ENCODE assay signal across 9 mouse cellular contexts in the genomic region with DNA sequence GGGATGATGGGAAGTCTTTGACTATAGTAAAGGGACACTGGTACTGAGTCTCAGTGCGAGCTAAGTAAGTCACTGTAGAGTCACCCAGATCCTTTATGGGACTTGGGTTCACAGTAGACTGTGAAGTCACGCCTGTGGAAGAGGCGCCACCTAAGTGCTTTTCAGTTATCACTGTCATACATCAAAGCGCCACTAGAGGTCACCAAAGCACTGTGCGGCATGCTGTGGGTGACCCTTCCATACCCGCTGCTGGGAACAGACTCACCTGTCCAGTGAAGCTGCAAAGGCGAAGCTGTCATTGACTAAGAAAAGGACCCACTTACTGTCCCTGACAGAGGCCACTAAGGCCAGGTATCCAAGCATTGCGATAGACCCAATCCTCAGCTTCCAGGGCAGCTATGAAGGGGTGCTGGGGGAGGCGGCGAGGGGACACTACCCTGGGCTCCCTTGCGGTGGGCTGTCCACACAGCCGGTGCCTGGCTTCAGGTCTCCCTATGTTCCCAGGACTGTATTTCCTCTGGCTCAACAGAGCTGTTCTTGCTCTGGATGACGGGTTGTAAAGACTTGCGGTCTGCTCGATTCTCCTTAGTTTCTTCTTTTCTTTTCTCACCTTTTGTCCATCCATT. TPM values are rescaled to one million over a fixed set of nuclear protein-coding genes. Genes with fewer than 3 reads are reported as not detected.
DNase-seq lines count a peak whose midpoint lies in the region; ATAC-seq and TF ChIP-seq lines count a peak whose summit lies in the region.
"Had no signal": no experiment of that assay in that cellular context is flagged by ENCODE, and none has a peak within 500 bp of the region (broad histone marks: within the 10 kb centered on the region; RNA-seq: fewer than 3 reads in every experiment).

No protein-coding gene starts in this region.

- no peaks in the 10 kb centered on the region for H3K9me3 ChIP-seq in forebrain, postnatal 0 days (ENCODE audit: low read length)
- H3K9me3 ChIP-seq in hindbrain, embryonic 15.5 days: no peaks in the 10 kb centered on the region

- no peak overlapping the region for H3K27ac ChIP-seq in forebrain, postnatal 0 days (ENCODE audit: low read depth, low read length)
- no peak overlapping the region for H3K27ac ChIP-seq in hindbrain, embryonic 15.5 days (replicated peaks)
- H3K27ac ChIP-seq: heart, embryonic 13.5 days had no signal

- TF ChIP-seq CTCF in forebrain, postnatal 0 days (IDR thresholded peaks at IDR 0.05; ENCODE audit: low read depth): peak; percentile 99

- WGBS in forebrain, postnatal 0 days: 45% methylated on average over 15 of the region's 15 CpGs
- WGBS in hindbrain, embryonic 15.5 days: 43% methylated on average over 15 of the region's 15 CpGs

- 0 out of 2 replicates have a peak, but pooled peaks cover 3% of the 10 kb centered on the region for H3K36me3 ChIP-seq in forebrain, postnatal 0 days (ENCODE audit: insufficient read depth)
- H3K36me3 ChIP-seq in hindbrain, embryonic 15.5 days: no peaks in the 10 kb centered on the region
- H3K36me3 ChIP-seq: heart, embryonic 13.5 days had no signal

- no peak overlapping the region for H3K4me2 ChIP-seq in forebrain, postnatal 0 days (ENCODE audit: low read depth)
- no peak overlapping the region for H3K4me2 ChIP-seq in hindbrain, embryonic 15.5 days
- H3K4me2 ChIP-seq: heart, embryonic 13.5 days had no signal

- no peak overlapping the region for H3K9ac ChIP-seq in forebrain, postnatal 0 days
- no peak overlapping the region for H3K9ac ChIP-seq in hindbrain, embryonic 15.5 days
- H3K9ac ChIP-seq: heart, embryonic 13.5 days had no signal

- no peak overlapping the region for H3K4me3 ChIP-seq in forebrain, postnatal 0 days (ENCODE audit: low read depth, low read length)
- H3K4me3 ChIP-seq in hindbrain, embryonic 15.5 days: no peak overlapping the region
- H3K4me3 ChIP-seq: heart, embryonic 13.5 days had no signal

- peak; percentile 68 for DNase-seq in MN1 (ENCODE audit: low spot score)
- peak; percentile 84 to 91 for DNase-seq in cerebellum, adult 18-20 months
- peak; percentile 90 for DNase-seq in forebrain, postnatal 0 days
- peak; percentile 77 to 85 for DNase-seq in layer of hippocampus, postnatal 14 days (ENCODE audit: low spot score in 2 of 2)
- peak; percentile 85 for DNase-seq in lung, postnatal 36 days
- DNase-seq in retina, postnatal 1 day: peak; percentile 82
- peak; percentile 83 for DNase-seq in thymus, postnatal 4 days

- no peaks in the 10 kb centered on the region for H3K4me1 ChIP-seq in forebrain, postnatal 0 days (ENCODE audit: insufficient read depth)
- H3K4me1 ChIP-seq in hindbrain, embryonic 15.5 days (replicated peaks): peaks cover 8% of the 10 kb centered on the region; the same call in 1 of the 2 replicates
- H3K4me1 ChIP-seq: heart, embryonic 13.5 days had no signal

- ATAC-seq in forebrain, postnatal 0 days: peak; percentile 82
- peak; percentile 84 for ATAC-seq in hindbrain, embryonic 15.5 days (ENCODE audit: low FRiP score, low read depth)

- H3K27me3 ChIP-seq in forebrain, postnatal 0 days (ENCODE audit: insufficient read depth, low read length): no peaks in the 10 kb centered on the region
- H3K27me3 ChIP-seq in hindbrain, embryonic 15.5 days: 0 out of 2 replicates have a peak, but pooled peaks cover 6% of the 10 kb centered on the region

RNA-seq across cellular contexts. Expression of a gene that starts 39.5 kb away (rescaled TPM):
- total RNA-seq in forebrain, postnatal 0 days (2014; rRNA removed): 0.77 and 1.5 TPM in 2 replicates
- 0.47 and 0.67 TPM in 2 replicates for polyA plus RNA-seq in forebrain, postnatal 0 days (2015; fragmentation: Nextera tagmentation; extraction: Ambion mirVana)
- polyA plus RNA-seq in hindbrain, embryonic 15.5 days (2015; fragmentation: Nextera tagmentation; extraction: Ambion mirVana): 0.91 and 1.0 TPM in 2 replicates
- 1 to 10 TPM; 2.8 to 4.1 TPM for total RNA-seq in layer of hippocampus, postnatal 14 days (2021)
